Mouse (Mus musculus) hindbrain, embryonic 12.5 days (tissue): ENCODE results near the gene Trim31. TPM values are rescaled to one million over a fixed set of nuclear protein-coding genes. Genes with fewer than 3 reads are reported as not detected.
"Not testable (repeated sequence)": the region's sequence is repeated elsewhere in the genome, so short reads cannot be mapped to it uniquely, and the experiment has no call there.

Source experiments
- ATAC-seq: fragments of 200-750 bp; cut with Nextera tagmentation; 2 replicates; pipeline ENCODE4 v1.8.0; 2017; ENCODE audit warnings: moderate TSS enrichment; ENCODE audit not compliant: low FRiP score
- H3K27ac ChIP-seq: fragments of 300-500 bp; sonication (generic); 2 replicates; pipeline ENCODE4 v1.5.1; 2016; ENCODE audit warnings: mild to moderate bottlenecking
- H3K27me3 ChIP-seq: fragments of 300-500 bp; sonication (generic); 2 replicates; pipeline ENCODE4 v1.6.1; 2016; ENCODE audit warnings: mild to moderate bottlenecking
- H3K36me3 ChIP-seq: fragments of 300-500 bp; sonication (generic); 2 replicates; pipeline ENCODE4 v1.6.1; 2016; ENCODE audit warnings: mild to moderate bottlenecking
- H3K4me1 ChIP-seq: fragments of 300-500 bp; sonication (generic); 2 replicates; pipeline ENCODE4 v1.6.1; 2016
- H3K4me2 ChIP-seq: fragments of 300-500 bp; sonication (generic); replicated peaks from 2 replicates; pipeline ENCODE4 v1.6.1; 2016; ENCODE audit warnings: mild to moderate bottlenecking
- H3K4me3 ChIP-seq: fragments of 300-500 bp; sonication (generic); 2 replicates; pipeline ENCODE4 v1.5.1; 2016; ENCODE audit warnings: mild to moderate bottlenecking
- H3K9ac ChIP-seq: fragments of 300-500 bp; sonication (generic); 2 replicates; pipeline ENCODE4 v1.6.1; 2016; ENCODE audit warnings: mild to moderate bottlenecking, moderate library complexity
- H3K9me3 ChIP-seq: fragments of 300-500 bp; sonication (generic); replicated peaks from 2 replicates; pipeline ENCODE4 v1.6.1; 2016; ENCODE audit warnings: mild to moderate bottlenecking
- WGBS: fragments of 180-500 bp; shearing (Covaris S2); methylation state at CpG from one replicate; pipeline ENCODE4 v1.1.7; 2016; 5-methylcytosine and 5-hydroxymethylcytosine counted together
- polyA plus RNA-seq: library from polyadenylated mRNA; unstranded; fragments of >200 nt; fragmentation: Nextera tagmentation; extraction: Ambion mirVana; gene quantifications from 2 replicates; pipeline ENCODE4 v1.2.1, GENCODE M21; 2016

Trim31 gene
- polyA plus RNA-seq, 1 experiment from 2014 or later, result not detected

DNA sequence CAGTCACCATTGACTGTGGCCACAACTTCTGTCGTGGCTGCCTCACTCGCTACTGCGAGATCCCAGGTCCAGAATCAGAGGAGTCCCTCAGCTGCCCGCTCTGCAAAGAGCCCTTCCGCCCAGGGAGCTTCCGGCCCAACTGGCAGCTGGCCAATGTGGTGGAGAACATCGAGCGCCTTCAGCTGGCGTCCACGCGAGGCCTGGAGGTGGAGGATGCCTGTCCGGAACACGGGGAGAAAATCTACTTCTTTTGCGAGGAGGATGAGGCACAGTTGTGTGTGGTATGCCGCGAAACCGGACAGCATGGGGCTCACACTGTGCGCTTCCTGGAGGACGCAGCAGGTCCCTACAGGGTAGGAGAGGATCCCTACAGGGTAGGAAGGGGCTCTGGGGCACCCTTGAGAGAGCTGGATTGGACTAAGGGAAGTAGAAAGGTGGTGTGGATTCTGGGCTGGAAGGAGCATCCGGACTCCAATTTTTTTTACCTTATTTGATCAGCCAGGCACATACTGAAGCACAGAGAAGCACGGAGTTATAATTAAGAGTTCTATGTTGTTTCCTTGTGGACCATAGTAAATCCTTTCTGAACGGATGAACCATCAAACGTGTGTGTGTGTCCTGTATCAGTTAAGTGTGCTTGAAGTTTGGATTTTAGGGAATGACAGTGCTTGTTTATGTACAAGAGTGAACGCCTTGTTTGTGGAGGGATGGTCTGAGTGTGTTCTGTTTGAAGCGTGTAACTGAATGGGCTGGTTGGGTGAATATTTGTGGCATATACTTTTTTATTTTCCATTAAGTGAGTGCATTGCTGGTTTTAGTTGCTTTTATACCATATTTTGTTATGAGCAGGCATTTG lies 27.7 kb upstream of the Trim31 start:
- H3K4me3 ChIP-seq, result no peak overlapping the region
- ATAC-seq, result no peak
- WGBS, result 78% methylated on average over 25 of the region's 25 CpGs
- H3K27me3 ChIP-seq, result peaks cover 17% of the 10 kb centered on the region
- no peaks in the 10 kb centered on the region for H3K9me3 ChIP-seq
- H3K36me3 ChIP-seq, result no peaks in the 10 kb centered on the region
- H3K9ac ChIP-seq, result no peak overlapping the region
- 0 out of 2 replicates have a peak, but pooled peaks cover 7% of the 10 kb centered on the region for H3K4me1 ChIP-seq
- H3K27ac ChIP-seq, result no peak overlapping the region
- no peak overlapping the region for H3K4me2 ChIP-seq

DNA sequence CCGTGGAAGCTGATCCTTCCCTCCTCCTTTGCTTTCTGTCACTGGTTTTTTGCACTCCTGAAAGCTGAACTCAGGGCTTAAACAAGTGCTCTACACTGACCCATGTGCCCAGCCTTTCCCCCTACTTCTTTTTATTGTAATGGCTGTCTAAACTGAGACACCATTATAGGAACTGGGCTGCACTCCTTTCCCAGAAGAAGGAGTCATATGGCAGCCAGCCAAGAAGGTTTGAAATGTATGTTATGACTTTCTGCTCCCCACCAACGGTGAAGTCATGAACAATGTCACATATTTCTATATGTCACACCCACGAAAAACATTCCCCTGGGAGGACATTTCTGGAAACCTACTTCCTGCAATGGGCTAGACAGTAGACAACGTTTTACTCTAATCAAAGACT lies 23.3 kb upstream of the Trim31 start:
- WGBS, result 63% methylated on average over 4 of the region's 4 CpGs
- Histone ChIP-seq H3K9me3 (no peaks in the 10 kb centered on the region), H3K4me1 (no peaks in the 10 kb centered on the region), H3K4me2 (no peak overlapping the region), H3K36me3 (no peaks in the 10 kb centered on the region), H3K9ac (no peak overlapping the region), H3K4me3 (no peak overlapping the region), H3K27me3 (no peaks in the 10 kb centered on the region), H3K27ac (no peak overlapping the region)
- no peak for ATAC-seq

DNA sequence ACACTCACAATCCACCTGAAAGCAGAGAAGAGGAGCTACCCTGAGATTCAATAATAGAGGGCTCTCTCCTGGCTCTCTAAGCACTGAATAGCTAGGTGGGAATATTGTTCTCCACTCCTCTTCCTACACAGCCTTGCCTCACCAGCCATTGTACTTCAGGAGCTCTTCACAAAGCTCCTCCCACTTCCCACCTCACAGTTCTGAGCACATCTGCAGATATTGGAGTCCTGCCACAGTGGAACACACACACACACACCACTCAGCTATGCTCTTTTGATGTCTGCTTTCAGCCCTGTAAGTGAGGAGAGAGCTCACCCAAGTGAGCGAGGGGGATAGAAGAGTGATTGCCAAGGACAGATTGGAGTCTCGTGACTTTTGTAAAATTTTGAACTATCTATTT lies 14.6 kb upstream of the Trim31 start:
- Histone ChIP-seq H3K4me2 (no peak overlapping the region), H3K4me3 (no peak overlapping the region), H3K9me3 (no peaks in the 10 kb centered on the region), H3K27ac (no peak overlapping the region), H3K9ac (no peak overlapping the region), H3K36me3 (no peaks in the 10 kb centered on the region), H3K27me3 (no peaks in the 10 kb centered on the region), H3K4me1 (no peaks in the 10 kb centered on the region)
- 87% methylated on average over 2 of the region's 2 CpGs for WGBS
- ATAC-seq, result no peak

DNA sequence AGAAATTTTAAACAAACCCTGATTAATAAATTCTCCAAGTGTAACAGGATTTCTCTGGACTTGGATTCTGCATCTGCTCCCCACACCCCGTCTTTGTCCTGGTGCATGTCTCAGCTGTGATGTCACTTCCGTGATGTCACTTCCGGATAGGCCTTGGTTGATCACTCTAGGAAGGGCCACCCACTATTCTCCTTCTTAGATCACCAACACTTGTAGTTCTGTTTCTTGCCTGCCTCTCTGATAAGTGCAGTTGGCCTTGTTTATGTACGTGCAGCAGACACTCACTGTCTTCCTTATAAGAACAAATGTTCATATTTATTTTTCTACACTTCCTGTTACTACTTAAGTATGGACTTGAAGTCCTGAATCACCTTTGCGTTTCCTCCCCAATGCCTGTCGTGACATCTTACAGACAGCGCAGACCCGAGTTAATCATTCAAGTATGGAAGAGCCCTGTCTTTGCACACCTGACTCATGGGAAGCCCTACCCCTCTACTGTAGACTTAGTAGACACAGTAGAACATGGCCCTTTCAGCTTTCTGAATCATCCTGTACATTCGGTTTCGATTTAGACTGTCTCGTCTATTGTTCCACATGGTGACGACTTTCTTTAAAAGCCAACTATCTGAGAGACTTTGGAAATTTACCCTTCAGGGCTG lies 12.7 kb upstream of the Trim31 start:
- H3K9ac ChIP-seq, result no peak overlapping the region
- no peaks in the 10 kb centered on the region for H3K36me3 ChIP-seq
- no peak overlapping the region for H3K4me2 ChIP-seq
- ATAC-seq, result no peak
- no peaks in the 10 kb centered on the region for H3K4me1 ChIP-seq
- 0 out of 2 replicates have a peak, but pooled peaks cover under 1% of the 10 kb centered on the region for H3K27me3 ChIP-seq
- WGBS, result 93% methylated on average over 12 of the region's 12 CpGs
- no peaks in the 10 kb centered on the region for H3K9me3 ChIP-seq
- H3K4me3 ChIP-seq, result no peak overlapping the region
- H3K27ac ChIP-seq, result no peak overlapping the region

DNA sequence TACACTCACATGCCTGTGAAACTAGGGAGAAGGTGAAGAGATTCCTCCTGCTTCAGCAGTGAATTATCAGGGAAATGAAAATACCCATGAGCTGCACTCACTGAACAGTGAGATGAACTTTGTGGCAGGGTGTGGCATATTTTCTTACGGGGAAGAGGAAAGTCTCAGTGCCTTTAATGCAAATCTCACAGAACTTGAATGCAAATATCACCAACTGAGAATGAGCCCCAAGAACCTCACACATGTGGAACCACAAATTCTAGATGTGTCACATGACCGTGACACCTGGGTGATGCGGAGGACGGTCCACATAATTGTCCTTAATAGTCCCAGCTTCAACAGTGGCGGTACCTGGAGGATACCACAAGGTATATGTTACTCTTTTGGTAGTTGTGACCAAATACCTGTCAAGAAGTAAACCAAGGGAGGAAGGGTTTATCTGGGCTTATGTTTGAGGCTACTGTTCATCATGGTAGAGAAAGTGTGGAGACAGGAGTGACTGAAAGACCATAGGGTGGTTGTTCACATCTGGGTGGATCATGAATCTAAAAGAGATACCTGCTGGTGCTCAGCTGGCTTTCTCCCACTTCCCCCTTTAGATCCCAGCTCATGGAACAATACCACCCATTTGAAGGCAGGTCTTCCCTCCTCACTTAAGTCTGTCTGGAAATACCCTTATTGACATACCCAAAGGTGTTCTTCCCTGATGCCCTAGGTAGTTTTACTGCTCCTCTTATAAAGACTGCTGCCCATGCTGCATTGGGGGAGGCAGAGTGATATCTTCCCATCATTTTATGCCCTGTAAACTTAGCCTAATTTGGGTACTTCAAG lies 7.6 kb upstream of the Trim31 start, which contains the start of gene Trim40:
Gene Trim40 (minus strand): TSS at position 51 of the 831 bp plus-strand sequence.
- 89% methylated on average over 5 of the region's 5 CpGs for WGBS
- no peaks in the 10 kb centered on the region for H3K36me3 ChIP-seq
- no peaks in the 10 kb centered on the region for H3K9me3 ChIP-seq
- H3K4me3 ChIP-seq, result no peak within 1 kb of the TSS
- H3K27ac ChIP-seq, result no peak within 1 kb of the TSS
- H3K4me1 ChIP-seq, result no peaks in the 10 kb centered on the region
- ATAC-seq, result no peak
- H3K27me3 ChIP-seq, result 0 out of 2 replicates have a peak, but pooled peaks cover 5% of the 10 kb centered on the region
- no peak within 1 kb of the TSS for H3K9ac ChIP-seq
- no peak within 1 kb of the TSS for H3K4me2 ChIP-seq

DNA sequence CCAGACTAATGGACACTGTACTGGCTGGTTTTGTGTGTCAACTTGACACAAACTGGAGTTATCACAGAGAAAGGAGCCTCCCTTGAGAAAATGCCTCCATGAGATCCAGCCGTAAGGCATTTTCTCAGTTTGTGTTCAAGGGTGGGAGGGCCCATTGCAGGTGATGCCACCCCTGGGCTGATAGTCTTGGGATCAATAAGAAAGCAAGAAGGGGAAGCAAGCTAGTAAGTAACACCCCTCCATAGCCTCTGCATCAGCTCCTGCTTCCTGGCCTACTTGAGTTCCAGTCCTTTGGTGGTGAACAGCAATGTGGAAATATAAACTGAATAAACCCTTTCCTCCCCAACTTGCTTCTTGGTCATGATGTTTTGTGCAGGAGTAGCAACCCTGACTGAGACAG lies 6.4 kb upstream of the Trim31 start:
- not testable (repeated sequence) for H3K4me3 ChIP-seq, H3K4me1 ChIP-seq, H3K36me3 ChIP-seq, H3K27ac ChIP-seq, ATAC-seq, H3K4me2 ChIP-seq, H3K9me3 ChIP-seq, H3K27me3 ChIP-seq, H3K9ac ChIP-seq
- 94% methylated on average over 1 of the region's 1 CpGs for WGBS

DNA sequence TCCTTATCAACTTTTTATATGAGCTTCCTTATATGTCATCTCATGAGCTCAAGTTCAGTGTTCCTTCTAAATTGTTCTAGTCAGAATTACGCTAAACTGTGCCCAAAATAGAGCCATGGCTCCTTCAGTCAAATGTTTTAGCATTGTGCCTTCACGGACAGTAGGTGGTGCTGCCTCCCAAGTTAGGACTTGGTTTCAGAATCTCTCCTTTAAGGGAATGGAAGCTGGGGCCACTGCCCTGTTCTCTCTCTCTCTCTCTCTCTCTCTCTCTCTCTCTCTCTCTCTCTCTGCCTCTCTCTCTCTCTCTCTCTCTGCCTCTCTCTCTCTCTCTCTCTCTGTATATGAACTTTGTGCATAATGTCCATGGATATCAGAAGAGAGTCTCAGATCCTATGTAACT lies 5.6 kb upstream of the Trim31 start:
- Histone ChIP-seq H3K27me3 (0 out of 2 replicates have a peak, but pooled peaks cover 5% of the 10 kb centered on the region), H3K4me3 (no peak overlapping the region), H3K36me3 (no peaks in the 10 kb centered on the region), H3K27ac (no peak overlapping the region), H3K9me3 (no peaks in the 10 kb centered on the region), H3K4me2 (no peak overlapping the region), H3K9ac (no peak overlapping the region), H3K4me1 (no peaks in the 10 kb centered on the region)
- WGBS, result 9% methylated on average over 2 of the region's 2 CpGs
- ATAC-seq, result no peak

DNA sequence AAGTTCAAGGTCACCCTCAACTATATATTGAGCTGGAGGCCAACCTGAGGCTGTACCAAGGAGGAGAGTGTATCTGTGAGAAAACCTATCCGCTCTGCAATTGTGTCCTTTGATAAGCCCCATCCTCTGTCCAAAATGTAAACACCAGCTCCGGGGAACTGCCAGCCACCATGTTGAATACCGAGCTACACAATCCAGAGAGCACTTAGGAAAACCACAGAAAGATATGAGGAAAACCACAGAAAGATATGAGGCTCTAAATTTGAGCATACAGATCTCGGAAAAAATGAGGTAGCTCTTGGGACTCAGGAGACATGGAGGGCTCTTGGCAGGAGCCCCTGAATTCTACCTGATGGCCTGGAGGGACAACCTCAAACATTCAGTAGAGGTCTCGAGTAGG lies 4.5 kb upstream of the Trim31 start:
- H3K27me3 ChIP-seq, result 0 out of 2 replicates have a peak, but pooled peaks cover 5% of the 10 kb centered on the region
- no peaks in the 10 kb centered on the region for H3K4me1 ChIP-seq
- H3K36me3 ChIP-seq, result no peaks in the 10 kb centered on the region
- H3K4me2 ChIP-seq, result no peak overlapping the region
- H3K9ac ChIP-seq, result no peak overlapping the region
- no peaks in the 10 kb centered on the region for H3K9me3 ChIP-seq
- ATAC-seq, result no peak
- no peak overlapping the region for H3K27ac ChIP-seq
- 78% methylated on average over 5 of the region's 5 CpGs for WGBS
- H3K4me3 ChIP-seq, result no peak overlapping the region

DNA sequence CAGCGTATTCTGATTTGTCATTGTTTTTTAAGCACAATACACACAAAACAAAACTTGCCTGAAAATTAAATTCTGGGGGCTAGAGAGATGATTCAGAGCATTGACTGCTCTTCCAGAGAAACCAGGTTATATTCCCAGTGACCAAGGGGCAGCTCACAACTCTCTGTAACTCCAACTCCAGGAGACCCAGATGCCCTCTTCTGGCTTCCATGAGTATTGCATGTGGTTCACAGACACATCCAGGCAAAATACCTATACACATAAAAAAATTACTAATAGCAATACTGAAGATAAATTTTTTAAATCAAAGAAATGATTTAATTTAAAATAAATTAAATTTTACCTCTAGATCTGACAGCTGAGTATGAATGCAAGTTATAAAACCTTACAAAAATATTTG lies 1.3 kb upstream of the Trim31 start:
- Histone ChIP-seq H3K9me3 (no peaks in the 10 kb centered on the region), H3K4me2 (no peak overlapping the region), H3K27me3 (no peaks in the 10 kb centered on the region), H3K27ac (no peak overlapping the region), H3K36me3 (no peaks in the 10 kb centered on the region), H3K9ac (no peak overlapping the region), H3K4me1 (no peaks in the 10 kb centered on the region), H3K4me3 (no peak overlapping the region)
- ATAC-seq, result no peak
- 88% methylated on average over 1 of the region's 1 CpGs for WGBS

DNA sequence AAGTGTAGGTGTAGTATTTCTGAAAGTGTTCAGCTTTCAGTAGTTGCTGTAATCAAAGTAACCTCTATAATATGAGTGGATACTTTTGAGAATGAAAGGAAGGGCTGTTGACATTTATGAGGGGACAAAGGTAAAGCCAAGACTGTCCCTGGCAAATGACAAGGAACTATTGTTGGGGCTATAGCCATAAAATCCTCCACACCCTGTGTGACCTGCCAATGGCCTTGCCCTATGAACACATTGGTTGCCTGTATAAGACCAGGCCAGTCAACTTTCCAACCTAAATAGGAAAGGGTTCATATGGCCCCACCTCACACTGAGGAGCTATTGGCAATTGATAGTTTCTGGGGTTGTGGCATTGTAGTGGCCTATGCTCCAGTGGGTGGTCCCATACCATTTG lies 853 bp upstream of the Trim31 start:
- ATAC-seq, result no peak
- Histone ChIP-seq H3K36me3 (no peaks in the 10 kb centered on the region), H3K9me3 (no peaks in the 10 kb centered on the region), H3K9ac (no peak overlapping the region), H3K27me3 (no peaks in the 10 kb centered on the region), H3K4me1 (no peaks in the 10 kb centered on the region), H3K27ac (no peak overlapping the region), H3K4me2 (no peak overlapping the region), H3K4me3 (no peak overlapping the region)

DNA sequence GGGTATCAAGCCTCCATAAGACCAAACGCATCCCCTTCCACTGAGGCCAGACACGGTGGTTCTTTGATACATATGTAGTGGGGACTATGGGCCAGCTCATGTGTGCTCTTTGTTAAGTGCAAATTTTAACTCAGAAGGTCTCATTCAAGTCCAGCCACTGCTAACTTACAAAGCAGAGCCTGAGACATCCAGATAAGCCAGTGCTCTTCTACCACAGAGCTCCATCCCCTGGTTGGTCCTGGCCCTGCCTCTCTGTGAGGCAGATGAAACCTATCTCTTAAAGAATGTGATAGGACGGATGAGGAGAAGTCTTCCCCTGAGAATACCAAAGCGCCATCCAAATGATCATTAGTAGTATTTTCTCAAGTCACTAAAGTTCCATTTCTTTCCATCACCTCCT lies 1.5 kb downstream of the Trim31 start:
- Histone ChIP-seq H3K27ac (no peak overlapping the region), H3K4me3 (no peak overlapping the region), H3K27me3 (no peaks in the 10 kb centered on the region), H3K4me1 (no peaks in the 10 kb centered on the region), H3K9ac (no peak overlapping the region), H3K4me2 (no peak overlapping the region), H3K9me3 (no peaks in the 10 kb centered on the region), H3K36me3 (no peaks in the 10 kb centered on the region)
- ATAC-seq, result no peak
- WGBS, result 91% methylated on average over 4 of the region's 4 CpGs

DNA sequence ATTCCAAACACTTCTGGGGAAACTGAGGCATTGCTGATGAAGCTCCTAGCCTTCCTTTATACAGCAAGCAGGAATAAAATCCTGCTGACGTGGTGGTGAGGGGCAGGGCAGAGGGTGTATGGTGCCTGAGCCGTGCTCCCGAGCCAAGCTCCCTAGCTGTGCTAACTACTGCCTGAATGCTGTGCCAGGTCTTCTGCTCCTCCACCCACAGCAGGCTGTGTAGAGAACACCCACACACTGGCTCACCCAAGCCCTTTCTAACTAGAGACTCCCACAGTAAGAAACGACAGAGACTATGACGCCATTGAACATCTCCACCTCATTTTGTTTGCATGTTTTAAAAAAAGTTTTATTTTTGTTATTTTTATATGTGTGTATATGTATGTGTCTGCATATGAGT lies 2.1 kb downstream of the Trim31 start:
- WGBS, result 90% methylated on average over 5 of the region's 5 CpGs
- H3K9me3 ChIP-seq, result no peaks in the 10 kb centered on the region
- H3K4me3 ChIP-seq, result no peak overlapping the region
- no peak overlapping the region for H3K9ac ChIP-seq
- H3K4me1 ChIP-seq, result no peaks in the 10 kb centered on the region
- H3K36me3 ChIP-seq, result no peaks in the 10 kb centered on the region
- H3K27ac ChIP-seq, result no peak overlapping the region
- H3K27me3 ChIP-seq, result no peaks in the 10 kb centered on the region
- ATAC-seq, result no peak
- no peak overlapping the region for H3K4me2 ChIP-seq
